Mouse (Mus musculus): ENCODE results near the gene Idh2.

- TF ChIP-seq POLR2A (IDR thresholded peaks at IDR 0.05; ENCODE audit: borderline replicate concordance, insufficient read depth, low read length) (no peak), CTCF (IDR thresholded peaks at IDR 0.05; ENCODE audit: borderline replicate concordance, insufficient read depth, low read depth, low read length) (no peak)
Measured at GRCm38 (mm10) chr7:80090191-80091003, 24.8 kb downstream of the Idh2 start.

Measured in cerebellum, adult 2 months (tissue).